Mouse (Mus musculus): Measurements from ENCODE around the gene Gigyf1.
A peak's percentile ranks its signal among the peaks of the same experiment; 100 is the strongest.

Gigyf1 gene

GRCm38 (mm10) chr5:137518436-137518835 lies at the start of gene Gigyf1:
Gene Gigyf1 (plus strand): TSS chr5:137518548.
- DNase-seq (ENCODE audit: low read depth, low spot score): no peak

GRCm38 (mm10) chr5:137472252-137472904 lies 46.0 kb upstream of the Gigyf1 start:
- DNase-seq (ENCODE audit: low read depth, low spot score): no peak

- DNase-seq (ENCODE audit: low read depth, low spot score): no peak
These were observed 44.0 kb upstream of the Gigyf1 start for GRCm38 (mm10) chr5:137474351-137474750.

GRCm38 (mm10) chr5:137476964-137477363 lies 41.4 kb upstream of the Gigyf1 start, which contains the start of gene Zan:
Gene Zan (minus strand): TSS chr5:137477064.
- DNase-seq (ENCODE audit: low read depth, low spot score): no peak

- DNase-seq (ENCODE audit: low read depth, low spot score): peak; percentile 70
These were observed 37.2 kb upstream of the Gigyf1 start for GRCm38 (mm10) chr5:137481138-137481537.

GRCm38 (mm10) chr5:137481897-137482296 lies 36.5 kb upstream of the Gigyf1 start:
- no peak for DNase-seq (ENCODE audit: low read depth, low spot score)

- DNase-seq (ENCODE audit: low read depth, low spot score): no peak
These were observed 33.1 kb upstream of the Gigyf1 start for GRCm38 (mm10) chr5:137485071-137485850.

GRCm38 (mm10) chr5:137485851-137486155 lies 32.5 kb upstream of the Gigyf1 start:
- DNase-seq (ENCODE audit: low read depth, low spot score): no peak

- DNase-seq (ENCODE audit: low read depth, low spot score): no peak
These were observed 30.7 kb upstream of the Gigyf1 start for GRCm38 (mm10) chr5:137487616-137488015.

GRCm38 (mm10) chr5:137491559-137491958 lies 26.8 kb upstream of the Gigyf1 start:
- DNase-seq (ENCODE audit: low read depth, low spot score): no peak

- DNase-seq (ENCODE audit: low read depth, low spot score): no peak
These were observed 24.5 kb upstream of the Gigyf1 start for GRCm38 (mm10) chr5:137493831-137494230.

GRCm38 (mm10) chr5:137500186-137500585 lies 18.2 kb upstream of the Gigyf1 start:
- DNase-seq (ENCODE audit: low read depth, low spot score): no peak

- peak; percentile 99 for DNase-seq (ENCODE audit: low read depth, low spot score)
These were observed 16.4 kb upstream of the Gigyf1 start, which contains the start of gene Pop7 for GRCm38 (mm10) chr5:137501709-137502666. Gene Pop7 (minus strand): TSS chr5:137502518.

- DNase-seq (ENCODE audit: low read depth, low spot score): peak; percentile 41
These were observed 15.7 kb upstream of the Gigyf1 start for GRCm38 (mm10) chr5:137502667-137503110.

- no peak for DNase-seq (ENCODE audit: low read depth, low spot score)
These were observed 14.3 kb upstream of the Gigyf1 start for GRCm38 (mm10) chr5:137504041-137504440.

GRCm38 (mm10) chr5:137510014-137510501 lies 8.3 kb upstream of the Gigyf1 start:
- no peak for DNase-seq (ENCODE audit: low read depth, low spot score)

- DNase-seq (ENCODE audit: low read depth, low spot score): no peak
These were observed 7.6 kb upstream of the Gigyf1 start for GRCm38 (mm10) chr5:137510573-137511390.

GRCm38 (mm10) chr5:137511706-137512105 lies 6.6 kb upstream of the Gigyf1 start:
- DNase-seq (ENCODE audit: low read depth, low spot score): no peak

- DNase-seq (ENCODE audit: low read depth, low spot score): no peak
These were observed 5.2 kb upstream of the Gigyf1 start for GRCm38 (mm10) chr5:137512847-137513794.
